Mouse (Mus musculus) liver, embryonic 14.5 days (tissue): ENCODE results near the gene Cacna1g. TPM values are rescaled to one million over a fixed set of nuclear protein-coding genes. Genes with fewer than 3 reads are reported as not detected.

Experiments used
- ATAC-seq: fragments of 200-750 bp; cut with Nextera tagmentation; 2 replicates; pipeline ENCODE4 v1.8.0; 2017; ENCODE audit warnings: moderate number of reproducible peaks, mild to moderate bottlenecking, moderate library complexity; ENCODE audit not compliant: insufficient read depth
- DNase-seq, 3 experiments: peaks; one replicate each; pipeline ENCODE4 v3.0.0-alpha.2; 2012 to 2013; ENCODE audit warnings: low read depth in 3 of 3, low spot score in 3 of 3
- H3K27ac ChIP-seq: fragments of 300-500 bp; sonication (generic); 2 replicates; pipeline ENCODE4 v1.5.1; 2014; ENCODE audit warnings: moderate library complexity, mild to moderate bottlenecking, control low read depth, inconsistent platforms
- H3K27me3 ChIP-seq: fragments of 300-500 bp; sonication (generic); 2 replicates; pipeline ENCODE4 v1.6.1; 2014; ENCODE audit warnings: mild to moderate bottlenecking, low read length, moderate library complexity; ENCODE audit not compliant: control insufficient read depth, insufficient read depth
- H3K36me3 ChIP-seq: fragments of 300-500 bp; sonication (generic); replicated peaks from 2 replicates; pipeline ENCODE4 v1.6.1; 2014; ENCODE audit warnings: low read depth; ENCODE audit not compliant: control insufficient read depth, insufficient read depth
- H3K4me1 ChIP-seq, 2 experiments: fragments of 200-500 bp in 1 of 2; fragments of 300-500 bp in 1 of 2; sonication (generic) in 1 of 2; replicated peaks; 2 replicates each; pipeline ENCODE4 v1.6.1; 2012 to 2014; ENCODE audit warnings: antibody characterized with exemption in 1 of 2, inconsistent platforms in 1 of 2, low read length in 1 of 2; ENCODE audit not compliant: control insufficient read depth in 2 of 2, insufficient read depth in 2 of 2
- H3K4me2 ChIP-seq: fragments of 300-500 bp; sonication (generic); 2 replicates; pipeline ENCODE4 v1.6.1; 2014; ENCODE audit warnings: low read depth, mild to moderate bottlenecking, control low read depth, moderate library complexity
- H3K4me3 ChIP-seq, 2 experiments: fragments of 200-500 bp in 1 of 2; fragments of 300-500 bp in 1 of 2; sonication (generic) in 1 of 2; 2 replicates each; pipeline ENCODE4 v1.5.1; 2012 to 2014; ENCODE audit warnings: low read depth in 2 of 2, low read length in 2 of 2, mild to moderate bottlenecking in 2 of 2, control low read depth in 1 of 2, inconsistent platforms in 1 of 2, moderate library complexity in 1 of 2; ENCODE audit not compliant: insufficient read depth in 1 of 2
- H3K9ac ChIP-seq: fragments of 300-500 bp; sonication (generic); replicated peaks from 2 replicates; pipeline ENCODE4 v1.6.1; 2014; ENCODE audit warnings: mild to moderate bottlenecking, control low read depth, moderate library complexity
- H3K9me3 ChIP-seq: fragments of 300-500 bp; sonication (generic); 2 replicates; pipeline ENCODE4 v1.6.1; 2016; ENCODE audit warnings: low read length, mixed read lengths; ENCODE audit not compliant: control insufficient read depth
- CTCF ChIP-seq: IDR thresholded peaks from 2 replicates; pipeline ENCODE4 v1.5.1; 2016; ENCODE audit warnings: antibody characterized with exemption, low read depth, control low read depth
- EP300 ChIP-seq: IDR thresholded peaks from 2 replicates; pipeline ENCODE4 v1.6.1; 2016; ENCODE audit warnings: antibody characterized with exemption, low read depth
- WGBS: fragments of 180-500 bp; shearing (Covaris S2); extraction: QIAGEN DNeasy Blood & Tissue Kit; methylation state at CpG from one replicate; pipeline ENCODE4 v1.1.7; 2014; ENCODE audit not compliant: insufficient replicate concordance; 5-methylcytosine and 5-hydroxymethylcytosine counted together
- polyA plus RNA-seq, 2 experiments: library from polyadenylated mRNA; depleted of rRNA in 1 of 2; stranded (reverse) in 1 of 2; unstranded in 1 of 2; fragments of >200 nt; fragmentation: Nextera tagmentation in 1 of 2; extraction: Ambion mirVana in 1 of 2; gene quantifications; 2 replicates each; pipeline versions ENCODE4 v1.2.1 to v1.2.3; 2012 to 2014

Cacna1g gene
- polyA plus RNA-seq, 2 experiments: 0.89 to 7.3 TPM

DNA sequence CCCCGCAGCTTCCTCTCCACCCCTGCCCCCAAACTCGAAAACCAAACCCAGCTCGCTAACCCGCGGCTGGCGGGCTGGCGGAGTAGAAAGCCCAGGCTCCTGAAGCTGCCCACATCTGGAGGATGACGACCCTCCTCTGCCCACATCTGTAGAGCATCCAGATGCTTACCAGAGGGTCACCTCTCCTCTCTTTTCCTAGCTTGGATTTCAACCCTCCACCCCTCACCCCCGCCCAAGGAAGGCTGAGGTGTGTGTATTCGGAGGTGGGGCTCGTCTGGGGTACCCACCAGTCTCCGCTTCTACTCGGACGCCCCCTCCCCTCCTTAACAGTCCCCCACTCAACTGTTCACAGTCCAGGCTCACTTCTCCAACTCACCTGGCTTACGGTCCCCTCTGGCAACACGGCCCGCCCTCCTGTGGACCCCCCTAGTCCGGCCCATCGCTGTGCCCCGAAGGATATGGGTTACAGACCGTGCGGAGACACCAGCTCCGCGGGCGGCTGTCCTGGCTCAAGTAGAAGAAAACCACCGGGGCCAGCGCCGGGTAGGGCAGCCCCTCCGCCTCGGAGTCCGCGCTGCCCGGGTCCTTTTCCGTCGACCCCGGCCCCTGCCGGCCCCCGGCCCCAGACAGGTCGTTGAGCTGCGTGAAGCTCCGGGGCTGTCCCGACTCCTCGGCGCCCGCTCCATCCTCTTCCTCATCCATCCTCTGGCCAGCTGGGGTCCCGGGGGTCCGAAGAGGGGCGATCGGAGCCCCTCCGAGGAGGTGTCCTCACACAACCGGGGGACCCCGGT is 887 bp downstream of the Cacna1g start:
- WGBS: 2% methylated on average over 51 of the region's 52 CpGs
- Histone ChIP-seq H3K27ac (no peak overlapping the region), H3K36me3 (no peaks in the 10 kb centered on the region), H3K4me2 (peak overlapping the region; percentile 16), H3K9me3 (no peaks in the 10 kb centered on the region), H3K27me3 (peaks cover 75% of the 10 kb centered on the region), H3K4me3 (peak overlapping the region; percentile 15 to 41; a peak in 3 of 4 replicates), H3K4me1 (no peaks in the 10 kb centered on the region), H3K9ac (no peak overlapping the region)
- TF ChIP-seq EP300: no peak
- TF ChIP-seq CTCF: no peak
- DNase-seq: no peak
- no peak for ATAC-seq

DNA sequence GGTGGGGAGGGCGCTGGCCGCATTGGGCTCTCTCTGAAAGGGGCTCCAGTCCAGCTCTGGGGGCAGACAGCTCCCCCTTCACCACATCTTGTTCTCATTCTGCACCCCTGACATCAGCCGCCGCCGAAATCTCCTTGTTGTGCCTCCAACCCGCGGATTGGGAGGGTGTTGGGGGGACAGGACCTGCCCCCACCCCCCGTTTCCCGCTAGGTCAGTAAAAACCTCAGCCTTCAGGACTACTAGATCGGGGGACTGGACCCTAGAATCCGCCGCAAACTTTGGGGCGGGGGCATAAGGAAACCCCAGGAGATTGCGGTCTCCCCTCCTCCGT is 1.4 kb downstream of the Cacna1g start:
- peaks cover 71% of the 10 kb centered on the region for H3K27me3 ChIP-seq
- H3K4me1 ChIP-seq: no peaks in the 10 kb centered on the region
- no peak for ATAC-seq
- no peaks in the 10 kb centered on the region for H3K36me3 ChIP-seq
- H3K9me3 ChIP-seq: no peaks in the 10 kb centered on the region
- no peak overlapping the region for H3K9ac ChIP-seq
- under 1% methylated on average over 15 of the region's 15 CpGs for WGBS
- no peak overlapping the region for H3K27ac ChIP-seq
- H3K4me3 ChIP-seq: no peak overlapping the region
- TF ChIP-seq CTCF (no peak), EP300 (no peak)
- DNase-seq: no peak
- H3K4me2 ChIP-seq: no peak overlapping the region; the same call in 1 of the 2 replicates

DNA sequence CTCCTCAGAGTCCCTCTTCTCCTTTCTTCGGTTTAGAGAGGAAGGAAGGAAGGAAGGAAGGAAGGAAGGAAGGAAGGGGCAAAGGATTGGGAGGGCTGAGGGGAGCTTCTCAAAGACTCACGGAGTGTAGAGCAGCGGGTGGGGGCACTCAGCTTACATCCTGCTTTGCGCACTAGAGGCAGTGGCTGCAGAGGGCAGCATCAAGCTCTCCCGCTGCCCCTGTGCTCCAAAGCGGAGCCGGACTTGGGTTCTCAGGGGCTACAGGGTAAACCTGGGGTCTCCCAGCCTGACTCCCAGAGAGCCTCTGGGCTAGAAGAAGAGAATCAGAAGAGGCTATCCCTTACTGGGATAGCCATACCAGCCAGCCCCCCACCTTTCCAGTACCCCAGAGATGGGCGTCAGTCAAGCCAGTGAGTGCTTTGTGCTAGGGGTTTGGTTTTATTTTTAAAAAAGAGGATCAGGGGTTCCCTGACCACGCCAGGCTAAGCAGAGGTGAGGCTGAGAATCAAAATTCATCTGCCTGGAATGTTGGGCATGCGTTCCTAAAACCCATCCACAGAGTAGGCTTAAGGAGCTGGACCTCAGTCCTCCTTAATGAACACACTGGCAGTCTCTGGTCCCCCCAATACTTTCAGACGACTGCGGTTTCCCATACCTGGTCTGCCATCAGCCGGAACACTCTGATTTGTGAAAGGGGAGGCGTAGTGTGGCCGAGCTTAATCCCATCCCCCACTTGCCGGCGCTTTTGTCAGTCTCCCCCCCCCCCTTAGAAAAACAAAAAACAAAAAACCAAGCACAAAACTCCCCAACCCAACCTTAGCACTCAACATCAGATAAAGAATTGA is 2.0 kb downstream of the Cacna1g start:
- TF ChIP-seq CTCF (no peak), EP300 (no peak)
- Histone ChIP-seq H3K9ac (no peak overlapping the region), H3K27ac (no peak overlapping the region)

DNA sequence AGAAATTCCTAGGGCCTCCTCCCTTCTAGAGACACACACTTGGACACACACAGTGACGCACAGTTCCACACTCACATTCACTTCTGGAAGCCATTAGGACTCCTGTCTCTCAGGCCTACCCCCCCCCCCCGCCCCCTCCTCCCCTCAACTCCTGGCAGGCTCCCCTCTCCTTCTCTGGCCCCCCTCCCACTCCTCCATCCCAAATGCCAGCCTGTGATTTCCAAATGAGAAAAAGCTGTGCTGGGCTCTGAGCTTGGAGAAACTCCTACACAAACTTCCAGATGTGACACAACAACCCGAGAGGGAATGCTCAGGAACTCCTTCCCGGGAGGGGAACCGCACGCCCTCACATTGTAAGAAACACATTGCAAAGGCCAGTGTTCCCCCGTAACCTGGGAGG is 3.6 kb downstream of the Cacna1g start:
- no peak for DNase-seq
- Histone ChIP-seq H3K4me1 (no peaks in the 10 kb centered on the region), H3K9ac (no peak overlapping the region), H3K4me3 (no peak overlapping the region), H3K4me2 (no peak overlapping the region), H3K27ac (no peak overlapping the region), H3K36me3 (no peaks in the 10 kb centered on the region), H3K27me3 (peaks cover 51% of the 10 kb centered on the region), H3K9me3 (no peaks in the 10 kb centered on the region)
- TF ChIP-seq EP300: no peak
- no peak for TF ChIP-seq CTCF
- ATAC-seq: no peak
- 52% methylated on average over 7 of the region's 7 CpGs for WGBS

More for the DNA sequence above, 2.0 kb downstream of the Cacna1g start:
- H3K4me2 ChIP-seq: no peak overlapping the region
- H3K4me1 ChIP-seq: no peaks in the 10 kb centered on the region
- H3K4me3 ChIP-seq: no peak overlapping the region
- no peaks in the 10 kb centered on the region for H3K36me3 ChIP-seq
- H3K9me3 ChIP-seq: no peaks in the 10 kb centered on the region
- ATAC-seq (no peak), DNase-seq (no peak)
- peaks cover 65% of the 10 kb centered on the region for H3K27me3 ChIP-seq
- 5% methylated on average over 17 of the region's 17 CpGs for WGBS
